Mouse (Mus musculus) layer of hippocampus, postnatal 10 days (tissue): Measurements from ENCODE around the gene Oas1h. TPM values are rescaled to one million over a fixed set of nuclear protein-coding genes. Genes with fewer than 3 reads are reported as not detected.

Experiments used
- microRNA-seq, 2 experiments: library from miRNA; unstranded; fragments of <30 nt; microRNA quantifications; one replicate each; pipeline ENCODE4 v1.2.0; 2021
- total RNA-seq, 2 experiments: library from RNA; stranded (reverse); gene quantifications; 2 replicates each; pipeline ENCODE4 v1.2.3; 2021

Oas1h gene
- total RNA-seq, 2 experiments from 2014 or later: not detected

Small RNA genes lying within 50 kb of the gene (microRNA-seq; reads per million reads assigned to microRNA genes)
- 0 reads per million in 2 experiments for gene Gm22907

Other genes with a start within 250 kb of the Oas1h start
- 10 to 100 TPM; 24.1 to 27.3 TPM for gene Rita1, start 248.8 kb upstream of the Oas1h start, total RNA-seq
- 10 to 100 TPM; 45.0 to 45.1 TPM for gene Ddx54, start 248.7 kb upstream of the Oas1h start, total RNA-seq
- gene Cfap73, start 227.2 kb upstream of the Oas1h start, total RNA-seq: under 1 TPM; 0.76 to 0.80 TPM
- 100 to 1,000 TPM in 1 of 2 experiments, 10 to 100 TPM in 1; 77.2 to 112 TPM for gene Rasal1, start 212.6 kb upstream of the Oas1h start, total RNA-seq
- gene Dtx1, start 149.5 kb upstream of the Oas1h start, total RNA-seq: 10 to 100 TPM; 87.6 to 93.3 TPM
- gene Oas2, start 111.6 kb upstream of the Oas1h start, total RNA-seq: under 1 TPM in 1 of 2 experiments, not detected in 1; 0.18 TPM
- under 1 TPM; 0.33 to 0.37 TPM for gene Oas3, start 83.8 kb upstream of the Oas1h start, total RNA-seq
- gene Oas1e, start 65.9 kb upstream of the Oas1h start, total RNA-seq: not detected
- gene Oas1c, start 48.9 kb upstream of the Oas1h start, total RNA-seq: 1 to 10 TPM in 1 of 2 experiments, under 1 TPM in 1; 0.47 to 1.0 TPM
- not detected for gene Oas1f, start 14.1 kb upstream of the Oas1h start, total RNA-seq
- gene Oas1g, start 26.2 kb downstream of the Oas1h start, total RNA-seq: not detected
- under 1 TPM in 1 of 2 experiments, not detected in 1; 0.25 TPM for gene Oas1a, start 46.1 kb downstream of the Oas1h start, total RNA-seq
- under 1 TPM in 1 of 2 experiments, not detected in 1; 0.16 TPM for gene Oas1d, start 53.1 kb downstream of the Oas1h start, total RNA-seq
- gene Rph3a, start 148.7 kb downstream of the Oas1h start, total RNA-seq: 100 to 1,000 TPM; 139 to 148 TPM